Mouse (Mus musculus) megakaryocyte, embryonic 14.5 days (primary cell): ENCODE results near the gene Mdh1. TPM values are rescaled to one million over a fixed set of nuclear protein-coding genes. Genes with fewer than 3 reads are reported as not detected.

Source experiments
- polyA plus RNA-seq: library from polyadenylated mRNA; stranded (reverse); fragments of >175 nt; gene quantifications from 2 replicates; pipeline ENCODE4 v1.2.3, GENCODE M21; 2012; ENCODE audit warnings: low replicate concordance; ENCODE audit not compliant: insufficient read depth

The Mdh1 gene
- polyA plus RNA-seq, 1 experiment = 13.0 TPM

Other genes with a start within 250 kb of the Mdh1 start
- 3.3 and 7.8 TPM in 2 replicates for gene Ugp2, start 201.2 kb downstream of the Mdh1 start, polyA plus RNA-seq
- 0.32 TPM in 1 of 2 replicates, not detected in the other for gene Wdpcp, start 132 bp downstream of the Mdh1 start, polyA plus RNA-seq